Mouse (Mus musculus): Measurements from ENCODE around the gene Psg28. TPM values are rescaled to one million over a fixed set of nuclear protein-coding genes. Genes with fewer than 3 reads are reported as not detected.
"Not testable (repeated sequence)": the region's sequence is repeated elsewhere in the genome, so short reads cannot be mapped to it uniquely, and the experiment has no call there.

The Psg28 gene
- polyA plus RNA-seq (2017; shearing (Covaris generic)), result not detected

DNA sequence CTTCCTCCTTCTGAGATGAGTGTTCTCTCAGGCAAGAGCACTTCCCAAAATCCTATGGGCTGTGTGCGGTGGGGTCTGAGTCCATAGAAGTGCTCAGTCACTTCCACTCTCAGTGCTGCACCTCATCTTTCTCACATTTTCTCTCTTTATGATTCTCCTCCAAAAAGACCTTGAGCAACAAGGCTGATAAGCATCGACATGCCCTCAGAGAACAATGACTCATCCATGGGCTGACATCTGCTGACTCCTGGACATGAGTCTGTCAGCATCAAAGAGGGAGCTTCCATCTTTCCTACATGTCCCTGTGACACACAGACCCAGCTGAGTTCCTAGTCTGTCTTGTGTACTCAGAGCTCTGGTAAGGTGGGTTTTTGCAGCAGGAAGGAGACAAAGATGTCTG, at the start of gene Psg28:
Psg28 (minus strand) TSS at position 101 of the 400 bp plus-strand sequence.
- not testable (repeated sequence) for ATAC-seq

GRCm38 (mm10) chr7:18403407-18403806, 28.4 kb downstream of the Psg28 start:
- ATAC-seq, result no peak

- ATAC-seq, result no peak
These were observed 29.2 kb downstream of the Psg28 start for GRCm38 (mm10) chr7:18402527-18403237.

GRCm38 (mm10) chr7:18391483-18391882, 40.4 kb downstream of the Psg28 start:
- ATAC-seq, result not testable (repeated sequence)

- no peak for ATAC-seq
These were observed 53.5 kb downstream of the Psg28 start for GRCm38 (mm10) chr7:18378295-18378694.

Other genes with a start within 250 kb of the Psg28 start
- not detected for gene Mill1, start 186.7 kb downstream of the Psg28 start, polyA plus RNA-seq (2017; shearing (Covaris generic))
- not detected for gene Psg18, start 77.0 kb downstream of the Psg28 start, polyA plus RNA-seq (2017; shearing (Covaris generic))
- not detected for gene Psg26, start 52.1 kb upstream of the Psg28 start, polyA plus RNA-seq (2017; shearing (Covaris generic))
- not detected for gene Psg25, start 100.2 kb upstream of the Psg28 start, polyA plus RNA-seq (2017; shearing (Covaris generic))
- not detected for gene Psg27, start 135.3 kb upstream of the Psg28 start, polyA plus RNA-seq (2017; shearing (Covaris generic))
- gene Psg23, start 184.5 kb upstream of the Psg28 start, polyA plus RNA-seq (2017; shearing (Covaris generic)), result not detected
- gene Psg21, start 224.7 kb upstream of the Psg28 start, polyA plus RNA-seq (2017; shearing (Covaris generic)), result not detected